Mouse (Mus musculus) thymus, postnatal 4 days (tissue): ENCODE results near the gene Fermt3.
"Not testable (repeated sequence)": the region's sequence is repeated elsewhere in the genome, so short reads cannot be mapped to it uniquely, and the experiment has no call there.

Experiments
- DNase-seq: peaks from one replicate; pipeline ENCODE4 v3.0.0; 2021

Fermt3 gene

GRCm38 (mm10) chr19:7034006-7034405 lies 14.7 kb upstream of the Fermt3 start:
- no peak for DNase-seq

GRCm38 (mm10) chr19:7029531-7029930 lies 10.3 kb upstream of the Fermt3 start:
- no peak for DNase-seq

GRCm38 (mm10) chr19:7020224-7020641 lies 964 bp upstream of the Fermt3 start:
- peak; percentile 84 for DNase-seq

GRCm38 (mm10) chr19:7018546-7018945 lies 723 bp downstream of the Fermt3 start:
- peak; percentile 48 for DNase-seq

- peak; percentile 69 for DNase-seq
Observed at GRCm38 (mm10) chr19:7017541-7018457, 1.5 kb downstream of the Fermt3 start.

- no peak for DNase-seq
Observed at GRCm38 (mm10) chr19:7014481-7015135, 4.7 kb downstream of the Fermt3 start.

GRCm38 (mm10) chr19:7013984-7014383 lies 5.3 kb downstream of the Fermt3 start:
- DNase-seq: no peak

- DNase-seq: no peak
Observed at GRCm38 (mm10) chr19:7012426-7012825, 6.8 kb downstream of the Fermt3 start.

- DNase-seq: no peak
Observed at GRCm38 (mm10) chr19:7006892-7007593, 12.2 kb downstream of the Fermt3 start.

GRCm38 (mm10) chr19:6999360-7000063 lies 19.8 kb downstream of the Fermt3 start:
- DNase-seq: no peak

GRCm38 (mm10) chr19:6997721-6998290 lies 21.5 kb downstream of the Fermt3 start:
- DNase-seq: peak; percentile 52

GRCm38 (mm10) chr19:6996006-6996405 lies 23.3 kb downstream of the Fermt3 start, which contains the start of the genes Nudt22 and Trpt1:
Nudt22 (minus strand) TSS chr19:6996117.
Trpt1 (plus strand) TSS chr19:6996131.
- DNase-seq: peak; percentile 69

GRCm38 (mm10) chr19:6995255-6995991 lies 23.8 kb downstream of the Fermt3 start:
- no peak for DNase-seq

GRCm38 (mm10) chr19:6994489-6994888 lies 24.8 kb downstream of the Fermt3 start:
- no peak for DNase-seq

- DNase-seq: no peak
Observed at GRCm38 (mm10) chr19:6994002-6994401, 25.3 kb downstream of the Fermt3 start.

GRCm38 (mm10) chr19:6993011-6993770 lies 26.1 kb downstream of the Fermt3 start:
- DNase-seq: no peak

GRCm38 (mm10) chr19:6992011-6992858 lies 27.0 kb downstream of the Fermt3 start, which contains the start of gene Dnajc4:
Dnajc4 (minus strand) TSS chr19:6992572.
- DNase-seq: peak; percentile 99

- not testable (repeated sequence) for DNase-seq
Observed at GRCm38 (mm10) chr19:6991166-6991565, 28.1 kb downstream of the Fermt3 start.

GRCm38 (mm10) chr19:6990712-6991111 lies 28.6 kb downstream of the Fermt3 start:
- no peak for DNase-seq

- no peak for DNase-seq
Observed at GRCm38 (mm10) chr19:6989251-6989650, 30.0 kb downstream of the Fermt3 start.
